Comparison of ENCODE assay signal across 10 mouse cellular contexts in the genomic region with DNA sequence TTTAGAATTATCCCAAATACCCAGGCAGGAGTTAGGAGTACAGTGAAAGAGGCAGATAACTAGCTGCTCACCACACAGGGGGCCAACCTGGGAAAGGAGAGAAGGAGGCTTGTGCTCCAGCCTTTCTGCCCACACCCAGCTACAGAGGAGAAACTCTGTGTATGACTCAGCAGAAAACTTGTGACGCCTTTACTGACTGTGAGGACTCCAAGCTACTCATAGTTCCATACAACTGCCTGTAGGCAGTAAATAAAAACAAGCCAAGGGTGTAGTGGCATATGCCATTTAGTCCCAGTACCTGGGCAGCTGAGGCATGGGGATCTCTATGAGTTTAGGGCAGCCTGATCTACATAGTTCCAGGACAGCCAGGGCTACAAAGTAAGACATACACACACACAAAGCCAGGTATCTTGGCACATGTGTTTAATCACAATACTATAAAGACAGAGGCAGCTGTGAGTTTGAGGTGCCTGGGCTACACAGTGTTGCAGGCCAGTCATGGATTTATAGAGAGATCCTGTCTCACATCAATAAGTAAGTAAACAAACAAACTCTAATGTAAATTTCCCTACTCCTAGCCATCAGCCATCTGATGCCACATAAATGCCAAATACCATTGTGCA. TPM values are rescaled to one million over a fixed set of nuclear protein-coding genes. Genes with fewer than 3 reads are reported as not detected.
DNase-seq lines count a peak whose midpoint lies in the region; ATAC-seq lines count a peak whose summit lies in the region.
"Had no signal": no experiment of that assay in that cellular context is flagged by ENCODE, and none has a peak within 500 bp of the region (broad histone marks: within the 10 kb centered on the region; RNA-seq: fewer than 3 reads in every experiment).

No protein-coding gene starts in this region.

- peak; percentile 39 to 68 for DNase-seq in heart, adult 18-20 months
- DNase-seq in heart, adult 9 months (ENCODE audit: low spot score in 2 of 2) = no peak
- peak; percentile 60 for DNase-seq in 3T3-L1 (ENCODE audit: low read depth, low spot score)
- DNase-seq in right cerebral cortex, postnatal 4 days = no peak
- DNase-seq in urinary bladder, postnatal 4 days (ENCODE audit: low spot score in 2 of 2) = no peak
- DNase-seq in urinary bladder, postnatal 10 days (ENCODE audit: low spot score) = no peak

- H3K36me3 ChIP-seq in intestine, embryonic 16.5 days (ENCODE audit: control insufficient read depth, insufficient read depth, low read length) = peaks cover 25% of the 10 kb centered on the region

- no peak overlapping the region for H3K9ac ChIP-seq in intestine, embryonic 16.5 days (ENCODE audit: low read depth, low read length)
- H3K9ac ChIP-seq: embryonic facial prominence, embryonic 15.5 days; limb, embryonic 13.5 days had no signal

- H3K27ac ChIP-seq in intestine, embryonic 16.5 days (ENCODE audit: low read length) = 0 out of 2 replicates have a peak overlapping the region, but pooled peaks have one; percentile 11
- H3K27ac ChIP-seq: embryonic facial prominence, embryonic 15.5 days; limb, embryonic 13.5 days had no signal

- 0 out of 2 replicates have a peak, but pooled peaks cover 3% of the 10 kb centered on the region for H3K4me1 ChIP-seq in intestine, embryonic 16.5 days (ENCODE audit: control insufficient read depth, insufficient read depth, low read length)

- no peak overlapping the region for H3K4me2 ChIP-seq in intestine, embryonic 16.5 days (ENCODE audit: low read depth, low read length)
- H3K4me2 ChIP-seq: embryonic facial prominence, embryonic 15.5 days; limb, embryonic 13.5 days had no signal

- H3K9me3 ChIP-seq in intestine, embryonic 16.5 days (ENCODE audit: control insufficient read depth, low read length) = no peaks in the 10 kb centered on the region
- H3K9me3 ChIP-seq: embryonic facial prominence, embryonic 15.5 days; limb, embryonic 13.5 days had no signal

- H3K4me3 ChIP-seq in intestine, embryonic 16.5 days (ENCODE audit: low read length) = no peak overlapping the region
- H3K4me3 ChIP-seq: embryonic facial prominence, embryonic 15.5 days; limb, embryonic 13.5 days had no signal

- peak; percentile 57 for ATAC-seq in activated CD4-positive, CD25-positive, alpha-beta regulatory T cell, adult 4 months
- peak; percentile 73 for ATAC-seq in intestine, embryonic 16.5 days

- no peaks in the 10 kb centered on the region for H3K27me3 ChIP-seq in intestine, embryonic 16.5 days (replicated peaks; ENCODE audit: control insufficient read depth, insufficient read depth, low read length)
- H3K27me3 ChIP-seq: embryonic facial prominence, embryonic 15.5 days; limb, embryonic 13.5 days had no signal

- 41% methylated on average over 1 of the region's 1 CpGs for WGBS in intestine, embryonic 16.5 days

RNA-seq across cellular contexts. Expression of a gene that starts 24.1 kb away (rescaled TPM):
- total RNA-seq in heart, adult 18-20 months (2021) = 10 to 100 TPM; 28.2 to 38.8 TPM
- 100 to 1,000 TPM; 136 to 151 TPM for polyA plus RNA-seq in activated CD4-positive, CD25-positive, alpha-beta regulatory T cell, adult 4 months (2017; shearing (Covaris generic))
- 40.1 and 41.1 TPM in 2 replicates for polyA plus RNA-seq in intestine, embryonic 16.5 days (2015; fragmentation: Nextera tagmentation; extraction: Ambion mirVana)

Comparison
In these comparisons a context has a peak if more than half of its experiments do, and no peak if none do; other contexts are left out.
1. DNase-seq: peak in heart, adult 18-20 months (2 of 2) and 3T3-L1 (single experiment); none in heart, adult 9 months (0 of 2), right cerebral cortex, postnatal 4 days (single experiment), urinary bladder, postnatal 4 days (0 of 2) and urinary bladder, postnatal 10 days (single experiment).